45 mouse cellular contexts compared by ENCODE assay signal in the genomic region with DNA sequence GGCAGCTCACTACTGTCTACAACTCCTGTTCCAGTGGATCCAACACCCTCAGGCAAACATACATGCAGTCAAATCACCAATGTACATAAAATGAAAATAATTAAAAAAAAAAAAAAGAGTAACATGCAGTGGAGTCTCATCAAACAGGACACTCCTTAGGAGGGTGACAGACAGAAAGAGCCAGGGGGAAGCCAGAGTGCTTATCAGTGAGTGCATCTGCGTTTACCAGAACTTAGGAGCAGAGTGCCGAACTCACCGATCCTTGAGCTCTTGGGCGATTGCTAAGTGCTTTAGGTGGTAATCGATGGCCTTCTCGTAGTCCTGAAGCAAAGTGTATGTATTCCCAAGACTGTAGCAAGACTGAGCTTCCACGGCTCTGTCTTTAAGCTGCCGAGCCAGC. TPM values are rescaled to one million over a fixed set of nuclear protein-coding genes. Genes with fewer than 3 reads are reported as not detected.
"Had no signal": no experiment of that assay in that cellular context is flagged by ENCODE, and none has a peak within 500 bp of the region (broad histone marks: within the 10 kb centered on the region; RNA-seq: fewer than 3 reads in every experiment).

No protein-coding gene starts in this region.

- H3K4me1 ChIP-seq: heart, embryonic 10.5 days; heart, embryonic 12.5 days; heart, embryonic 13.5 days; heart, embryonic 15.5 days; hindbrain, embryonic 10.5 days; hindbrain, embryonic 12.5 days; hindbrain, embryonic 13.5 days; hindbrain, embryonic 15.5 days; intestine, embryonic 15.5 days; kidney, embryonic 15.5 days had no signal

- H3K9me3 ChIP-seq: heart, embryonic 10.5 days; heart, embryonic 12.5 days; heart, embryonic 13.5 days; heart, embryonic 15.5 days; hindbrain, embryonic 10.5 days; hindbrain, embryonic 12.5 days; hindbrain, embryonic 13.5 days; hindbrain, embryonic 15.5 days; intestine, embryonic 15.5 days; kidney, embryonic 15.5 days had no signal

- H3K27ac ChIP-seq: heart, embryonic 10.5 days; heart, embryonic 13.5 days; heart, embryonic 15.5 days; hindbrain, embryonic 10.5 days; hindbrain, embryonic 12.5 days; hindbrain, embryonic 13.5 days; hindbrain, embryonic 14.5 days; hindbrain, embryonic 15.5 days; hindbrain, postnatal 0 days; intestine, embryonic 15.5 days; kidney, embryonic 15.5 days; kidney, postnatal 0 days; layer of hippocampus, adult 2 months had no signal

- ATAC-seq: hindbrain, embryonic 16.5 days; hindbrain, postnatal 0 days; inflammation-experienced regulatory T-cells, adult 6 months; intestine, embryonic 15.5 days; intestine, embryonic 16.5 days; intestine, postnatal 0 days had no signal

- H3K4me3 ChIP-seq: heart, embryonic 10.5 days; heart, embryonic 12.5 days; heart, embryonic 13.5 days; heart, embryonic 15.5 days; hindbrain, embryonic 10.5 days; hindbrain, embryonic 12.5 days; hindbrain, embryonic 13.5 days; hindbrain, embryonic 15.5 days; intestine, embryonic 15.5 days; kidney, embryonic 15.5 days; layer of hippocampus, adult 2 months had no signal

- H3K27me3 ChIP-seq: heart, embryonic 12.5 days; heart, embryonic 13.5 days; heart, embryonic 15.5 days; hindbrain, embryonic 12.5 days; hindbrain, embryonic 13.5 days; hindbrain, embryonic 15.5 days; intestine, embryonic 15.5 days; kidney, embryonic 15.5 days had no signal

- H3K9ac ChIP-seq: heart, embryonic 12.5 days; heart, embryonic 13.5 days; heart, embryonic 15.5 days; hindbrain, embryonic 12.5 days; hindbrain, embryonic 13.5 days; hindbrain, embryonic 14.5 days; hindbrain, embryonic 15.5 days; intestine, embryonic 15.5 days; kidney, embryonic 15.5 days had no signal

- DNase-seq: heart, postnatal 10 days; heart, postnatal 14 days; heart, postnatal 36 days; heart, postnatal 4 days; kidney, adult 11 months; kidney, adult 18-20 months; kidney, adult 2 months; kidney, adult 8-10 months; kidney, adult 9 months; kidney, postnatal 10 days; kidney, postnatal 14 days; kidney, postnatal 25 days; kidney, postnatal 36 days; kidney, postnatal 4 days; layer of hippocampus, adult 9-11 months; layer of hippocampus, postnatal 36 days had no signal

- H3K4me2 ChIP-seq: heart, embryonic 11.5 days; heart, embryonic 12.5 days; heart, embryonic 13.5 days; heart, embryonic 15.5 days; hindbrain, embryonic 12.5 days; hindbrain, embryonic 13.5 days; hindbrain, embryonic 14.5 days; hindbrain, embryonic 15.5 days; intestine, embryonic 15.5 days; kidney, embryonic 15.5 days had no signal

RNA-seq across cellular contexts. Expression of gene Aknad1, which starts 40.8 kb away (rescaled TPM):
- total RNA-seq: heart, postnatal 25 days; heart, postnatal 36 days; hindbrain, postnatal 0 days; layer of hippocampus, adult 18-20 months; layer of hippocampus, adult 8-10 months; layer of hippocampus, postnatal 10 days; layer of hippocampus, postnatal 25 days had no signal
- polyA plus RNA-seq: heart, embryonic 10.5 days; heart, embryonic 11.5 days; heart, embryonic 12.5 days; heart, embryonic 14.5 days; heart, embryonic 15.5 days; heart, embryonic 16.5 days; heart, postnatal 0 days; hindbrain, embryonic 11.5 days; hindbrain, embryonic 14.5 days; hindbrain, embryonic 15.5 days; hindbrain, embryonic 16.5 days; hindbrain, postnatal 0 days; inflammation-experienced regulatory T-cells, adult 6 months; kidney, adult 2 months; kidney, embryonic 14.5 days; kidney, postnatal 0 days had no signal
